8 mouse cellular contexts compared by ENCODE assay signal in the genomic region with DNA sequence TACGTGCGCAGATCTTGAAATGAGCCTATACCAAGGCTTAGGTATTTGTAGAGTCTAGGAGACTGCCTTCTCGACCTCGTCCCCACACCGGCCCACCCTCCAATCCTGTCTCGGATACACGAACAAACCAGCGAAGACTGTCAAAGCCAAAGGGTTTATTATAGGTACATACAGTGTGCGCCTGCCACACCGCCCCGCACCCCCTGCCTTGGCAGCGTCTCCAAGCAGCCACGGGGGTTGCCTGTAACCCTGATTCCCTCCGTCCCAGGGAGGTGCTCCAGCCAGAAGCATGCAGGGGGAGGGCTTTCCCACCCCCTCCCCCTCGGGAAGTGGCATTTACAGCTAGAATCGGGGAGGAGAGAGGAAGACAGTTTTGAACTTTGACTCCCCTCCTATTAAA. TPM values are rescaled to one million over a fixed set of nuclear protein-coding genes. Genes with fewer than 3 reads are reported as not detected.
DNase-seq lines count a peak whose midpoint lies in the region; ATAC-seq and TF ChIP-seq lines count a peak whose summit lies in the region.

No protein-coding gene starts in this region.

- peaks cover 2% of the 10 kb centered on the region for H3K9me3 ChIP-seq in CH12.LX (replicated peaks; ENCODE audit: low read length)
- no peaks in the 10 kb centered on the region; the same call in 1 of the 2 replicates for H3K9me3 ChIP-seq in hindbrain, embryonic 12.5 days (replicated peaks)
- no peaks in the 10 kb centered on the region for H3K9me3 ChIP-seq in limb, embryonic 13.5 days
- no peaks in the 10 kb centered on the region for H3K9me3 ChIP-seq in midbrain, embryonic 16.5 days (replicated peaks; ENCODE audit: control insufficient read depth, low read length, poor library complexity, severe bottlenecking)

- in situ Hi-C loops in CH12.LX (cut with MboI; ENCODE audit: low pct_ligation_motif_present, low pct_unique_long_range_greater_than_20kb, low sequenced_read_pairs): no loop called here

- dilution Hi-C loops in CH12.LX (cut with MboI; ENCODE audit: extremely low pct_ligation_motif_present, extremely low pct_unique_long_range_greater_than_20kb, low sequenced_read_pairs): no loop called here

- TF ChIP-seq RAD21 in CH12.LX (IDR thresholded peaks at IDR 0.05; ENCODE audit: low read depth, low read length): no peak

- ATAC-seq in erythroblast, adult 5-6 weeks (replicated peaks; ENCODE audit: low FRiP score, poor library complexity, severe bottlenecking): peak; percentile 54
- peak; percentile 60 for ATAC-seq in hindbrain, embryonic 12.5 days (ENCODE audit: low FRiP score)
- peak; percentile 39 for ATAC-seq in limb, embryonic 13.5 days (ENCODE audit: low FRiP score, low read depth)
- peak; percentile 32 for ATAC-seq in midbrain, embryonic 16.5 days
- no peak for ATAC-seq in frontal cortex, adult (ENCODE audit: low TSS enrichment)

- H3K79me2 ChIP-seq in CH12.LX (replicated peaks; ENCODE audit: control insufficient read depth, extremely low read depth, insufficient read depth, poor library complexity, severe bottlenecking): peaks cover 4% of the 10 kb centered on the region; the same call in 1 of the 2 replicates

- TF ChIP-seq EP300 in CH12.LX (IDR thresholded peaks at IDR 0.05; ENCODE audit: low read length): no peak

- no peak for TF ChIP-seq CTCF in CH12.LX (conservative IDR thresholded peaks at IDR 0.05 in 1 of 2, IDR thresholded peaks at IDR 0.05 in 1 of 2; ENCODE audit: low read depth in 2 of 2, low read length in 2 of 2)

- peaks cover 15 to 26% of the 10 kb centered on the region in 2 experiments for H3K36me3 ChIP-seq in CH12.LX (replicated peaks in 1 of 2; ENCODE audit: control insufficient read depth in 1 of 2, insufficient read depth in 1 of 2, low read length in 1 of 2)
- peaks cover 21% of the 10 kb centered on the region for H3K36me3 ChIP-seq in hindbrain, embryonic 12.5 days
- H3K36me3 ChIP-seq in limb, embryonic 13.5 days: peaks cover 14% of the 10 kb centered on the region
- H3K36me3 ChIP-seq in midbrain, embryonic 16.5 days (ENCODE audit: control insufficient read depth, insufficient read depth, low read length): 0 out of 2 replicates have a peak, but pooled peaks cover 2% of the 10 kb centered on the region

- TF ChIP-seq POLR2A in CH12.LX (IDR thresholded peaks at IDR 0.05; ENCODE audit: low read depth, low read length): no peak; the same call in 1 of the 2 replicates

- H3K4me3 ChIP-seq in CH12.LX (replicated peaks in 1 of 3; ENCODE audit: low read depth in 2 of 3, low read length in 2 of 3, poor library complexity in 1 of 3): peak overlapping the region; percentile 65 to 95 (median 68)
- H3K4me3 ChIP-seq in hindbrain, embryonic 12.5 days: peak overlapping the region; percentile 69
- peak overlapping the region; percentile 67 for H3K4me3 ChIP-seq in limb, embryonic 13.5 days
- peak overlapping the region; percentile 53 for H3K4me3 ChIP-seq in midbrain, embryonic 16.5 days (ENCODE audit: low read depth, low read length)

- H3K27ac ChIP-seq in CH12.LX (ENCODE audit: insufficient read depth, low read depth): peak overlapping the region; percentile 78
- no peak overlapping the region for H3K27ac ChIP-seq in hindbrain, embryonic 12.5 days
- 0 out of 2 replicates have a peak overlapping the region, but pooled peaks have one; percentile 15 for H3K27ac ChIP-seq in limb, embryonic 13.5 days
- H3K27ac ChIP-seq in midbrain, embryonic 16.5 days (ENCODE audit: low read length): no peak overlapping the region

- no peaks in the 10 kb centered on the region for H3K27me3 ChIP-seq in CH12.LX (replicated peaks)
- peaks cover 27% of the 10 kb centered on the region for H3K27me3 ChIP-seq in hindbrain, embryonic 12.5 days
- H3K27me3 ChIP-seq in limb, embryonic 13.5 days: peaks cover 29% of the 10 kb centered on the region
- H3K27me3 ChIP-seq in midbrain, embryonic 16.5 days (ENCODE audit: control insufficient read depth, insufficient read depth, low read depth, low read length): peaks cover 14% of the 10 kb centered on the region

- peak; percentile 87 for DNase-seq in 416B (ENCODE audit: low read depth)
- DNase-seq in CH12.LX (ENCODE audit: extremely low read depth): no peak
- DNase-seq in right cerebral cortex, adult 2 months (ENCODE audit: low spot score in 2 of 2): no peak

- peak overlapping the region; percentile 61 for H3K9ac ChIP-seq in CH12.LX (ENCODE audit: insufficient read depth, low read depth)
- H3K9ac ChIP-seq in hindbrain, embryonic 12.5 days: peak overlapping the region; percentile 2; the same call in 1 of the 2 replicates
- H3K9ac ChIP-seq in limb, embryonic 13.5 days: peak overlapping the region; percentile 39; the same call in 1 of the 2 replicates
- H3K9ac ChIP-seq in midbrain, embryonic 16.5 days (ENCODE audit: low read depth, low read length): peak overlapping the region; percentile 68

- H3K4me1 ChIP-seq in CH12.LX (ENCODE audit: control insufficient read depth in 1 of 2, insufficient read depth in 2 of 2): peaks cover 5 to 31% of the 10 kb centered on the region in 2 experiments
- peaks cover 15% of the 10 kb centered on the region for H3K4me1 ChIP-seq in hindbrain, embryonic 12.5 days
- H3K4me1 ChIP-seq in limb, embryonic 13.5 days: peaks cover 27% of the 10 kb centered on the region
- H3K4me1 ChIP-seq in midbrain, embryonic 16.5 days (ENCODE audit: control insufficient read depth, insufficient read depth, low read length): peaks cover 15% of the 10 kb centered on the region

- peak overlapping the region; percentile 45 for H3K4me2 ChIP-seq in CH12.LX (ENCODE audit: insufficient read depth, low read depth, poor library complexity, severe bottlenecking)
- H3K4me2 ChIP-seq in hindbrain, embryonic 12.5 days (replicated peaks): peak overlapping the region; percentile 68
- H3K4me2 ChIP-seq in limb, embryonic 13.5 days (replicated peaks): peak overlapping the region; percentile 82
- H3K4me2 ChIP-seq in midbrain, embryonic 16.5 days (ENCODE audit: low read length): peak overlapping the region; percentile 70

- 2% methylated on average over 16 of the region's 16 CpGs for WGBS in hindbrain, embryonic 12.5 days
- 1% methylated on average over 16 of the region's 16 CpGs for WGBS in limb, embryonic 13.5 days
- WGBS in midbrain, embryonic 16.5 days: 2% methylated on average over 16 of the region's 16 CpGs

TF ChIP-seq in CH12.LX, 34 proteins besides CTCF, POLR2A, EP300 and RAD21:
- 0 out of 2 replicates have a peak, but pooled peaks have one; percentile 2 for TF ChIP-seq CHD2 (IDR thresholded peaks at IDR 0.05; ENCODE audit: low read length)
- TF ChIP-seq ELF1 (IDR thresholded peaks at IDR 0.05; ENCODE audit: low read depth, low read length): peak; percentile 28; the same call in 1 of the 2 replicates
- TF ChIP-seq BHLHE40 (IDR thresholded peaks at IDR 0.05; ENCODE audit: low read depth, low read length): no peak
- TF ChIP-seq NELFE (IDR thresholded peaks at IDR 0.05; ENCODE audit: low read depth, low read length): no peak

RNA-seq across cellular contexts. Expression of a gene that starts 0.4 kb away (rescaled TPM):
- total RNA-seq in CH12.LX (2012; rRNA removed): 26.2 and 30.8 TPM in 2 replicates
- 17.7 and 23.3 TPM in 2 replicates for total RNA-seq in CH12.LX (2014; rRNA removed)
- polyA plus RNA-seq in CH12.LX (2012; ENCODE audit: insufficient read length, low read depth): 50.0 and 62.8 TPM in 2 replicates
- total RNA-seq in erythroblast, adult 5-6 weeks (2015; ENCODE audit: low replicate concordance): 9.0 and 13.3 TPM in 2 replicates
- total RNA-seq in erythroblast, adult 5-6 weeks (2017; ENCODE audit: low replicate concordance): 3.4 and 10.0 TPM in 2 replicates
- polyA plus RNA-seq in hindbrain, embryonic 12.5 days (2016; fragmentation: Nextera tagmentation; extraction: Ambion mirVana): 72.4 and 76.2 TPM in 2 replicates
- polyA plus RNA-seq in limb, embryonic 13.5 days (2015; fragmentation: Nextera tagmentation; extraction: Ambion mirVana): 49.2 and 54.5 TPM in 2 replicates
- polyA plus RNA-seq in midbrain, embryonic 16.5 days (2015; fragmentation: Nextera tagmentation; extraction: Ambion mirVana): 47.4 and 55.1 TPM in 2 replicates

RNA-seq across cellular contexts. Expression of a gene that starts 1.0 kb away (rescaled TPM):
- total RNA-seq in CH12.LX (2012; rRNA removed) (1.3 and 1.9 TPM in 2 replicates), CH12.LX (2014; rRNA removed) (0.95 and 2.2 TPM in 2 replicates)
- 1.2 and 2.8 TPM in 2 replicates for polyA plus RNA-seq in CH12.LX (2012; ENCODE audit: insufficient read length, low read depth)
- total RNA-seq in erythroblast, adult 5-6 weeks (2015; ENCODE audit: low replicate concordance): not detected in 2 replicates
- not detected in 2 replicates for total RNA-seq in erythroblast, adult 5-6 weeks (2017; ENCODE audit: low replicate concordance)
- 0.43 and 0.59 TPM in 2 replicates for polyA plus RNA-seq in hindbrain, embryonic 12.5 days (2016; fragmentation: Nextera tagmentation; extraction: Ambion mirVana)
- polyA plus RNA-seq in limb, embryonic 13.5 days (2015; fragmentation: Nextera tagmentation; extraction: Ambion mirVana): not detected in 2 replicates
- not detected in 2 replicates for polyA plus RNA-seq in midbrain, embryonic 16.5 days (2015; fragmentation: Nextera tagmentation; extraction: Ambion mirVana)

RNA-seq across cellular contexts. Expression of a gene that starts 18.8 kb away (rescaled TPM):
- total RNA-seq in CH12.LX (2012; rRNA removed) (1.8 and 2.6 TPM in 2 replicates), CH12.LX (2014; rRNA removed) (0.16 and 0.43 TPM in 2 replicates)
- polyA plus RNA-seq in CH12.LX (2012; ENCODE audit: insufficient read length, low read depth): 1.2 and 1.5 TPM in 2 replicates
- not detected in 2 replicates for total RNA-seq in erythroblast, adult 5-6 weeks (2015; ENCODE audit: low replicate concordance)
- 1.2 TPM in 1 of 2 replicates, not detected in the other for total RNA-seq in erythroblast, adult 5-6 weeks (2017; ENCODE audit: low replicate concordance)
- 8.7 and 8.9 TPM in 2 replicates for polyA plus RNA-seq in hindbrain, embryonic 12.5 days (2016; fragmentation: Nextera tagmentation; extraction: Ambion mirVana)
- polyA plus RNA-seq in limb, embryonic 13.5 days (2015; fragmentation: Nextera tagmentation; extraction: Ambion mirVana): 25.8 and 29.3 TPM in 2 replicates
- 14.1 and 14.3 TPM in 2 replicates for polyA plus RNA-seq in midbrain, embryonic 16.5 days (2015; fragmentation: Nextera tagmentation; extraction: Ambion mirVana)

Comparison
In these comparisons a context has a peak if more than half of its experiments do, and no peak if none do; other contexts are left out.
1. H3K27ac ChIP-seq: peak in CH12.LX (single experiment) and limb, embryonic 13.5 days (single experiment); none in hindbrain, embryonic 12.5 days (single experiment) and midbrain, embryonic 16.5 days (single experiment).
2. H3K9ac ChIP-seq: peak in every context shown above with its lines; median percentile 68 in midbrain, embryonic 16.5 days; 61 in CH12.LX; 39 in limb, embryonic 13.5 days; 2 in hindbrain, embryonic 12.5 days.
3. Peak in every context shown above with its lines, with median percentiles within 50 percentile points of each other: H3K4me2 ChIP-seq and H3K4me3 ChIP-seq.